Mouse (Mus musculus) neural tube, embryonic 10.5 days (tissue): ENCODE results near the gene Nhp2.

Experiments
- DNase-seq: peaks from one replicate; pipeline ENCODE4 v3.0.0-alpha.2; 2017; ENCODE audit warnings: low spot score; ENCODE audit errors: extremely low spot score

The Nhp2 gene

DNA sequence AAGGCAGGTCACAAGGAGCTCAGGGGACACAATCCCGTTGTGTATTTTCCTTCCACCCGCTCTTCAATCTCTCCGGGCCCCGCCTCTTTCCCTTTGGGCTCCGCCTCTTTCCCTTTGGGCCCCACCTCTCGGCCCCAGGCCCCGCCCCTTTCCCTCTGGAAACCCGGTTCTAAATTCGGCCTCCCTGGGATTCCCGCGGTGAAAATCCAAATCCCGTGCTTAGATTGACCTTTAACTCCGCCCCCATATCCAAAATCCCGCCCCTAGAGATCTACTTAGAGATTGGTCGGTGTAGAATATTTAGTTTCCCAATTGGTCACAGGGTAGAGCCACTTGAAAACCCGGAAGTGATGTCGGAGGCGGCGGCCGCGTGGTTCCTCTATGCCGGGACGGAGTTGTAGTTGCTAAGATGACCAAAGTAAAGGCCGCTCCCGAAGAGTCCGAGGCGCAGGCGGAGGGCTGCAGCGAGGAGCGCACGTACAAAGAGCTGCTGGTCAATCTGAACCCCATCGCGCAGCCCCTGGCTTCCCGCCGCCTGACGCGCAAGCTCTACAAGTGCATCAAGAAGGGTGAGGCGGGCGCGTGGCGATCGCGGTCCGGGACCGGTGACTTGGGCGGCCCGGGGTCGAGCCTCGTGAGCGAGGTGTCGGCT, at the start of gene Nhp2:
Gene Nhp2 (plus strand): TSS at position 327 of the 652 bp plus-strand sequence.
- DNase-seq: peak; percentile 92

DNA sequence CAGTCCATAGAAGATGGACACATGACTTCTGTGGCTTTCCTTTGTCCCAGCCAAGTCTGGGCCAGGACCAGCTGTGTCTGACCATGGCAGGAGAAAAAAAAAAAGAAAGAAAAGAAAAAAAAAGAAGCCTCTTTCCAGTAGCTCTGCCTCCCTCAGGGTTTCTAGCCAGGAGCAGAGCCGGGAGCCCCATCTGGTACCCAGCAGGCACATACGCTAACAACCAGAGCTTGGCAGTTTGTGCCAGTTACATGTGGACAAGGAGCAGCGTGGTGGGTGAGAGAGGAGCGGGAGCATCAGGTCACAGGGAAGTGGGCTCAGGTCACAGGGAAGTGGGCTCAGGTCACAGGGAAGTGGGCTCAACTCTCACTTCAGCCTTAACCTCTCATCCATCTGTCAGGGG, 43.1 kb upstream of the Nhp2 start:
- DNase-seq: no peak

DNA sequence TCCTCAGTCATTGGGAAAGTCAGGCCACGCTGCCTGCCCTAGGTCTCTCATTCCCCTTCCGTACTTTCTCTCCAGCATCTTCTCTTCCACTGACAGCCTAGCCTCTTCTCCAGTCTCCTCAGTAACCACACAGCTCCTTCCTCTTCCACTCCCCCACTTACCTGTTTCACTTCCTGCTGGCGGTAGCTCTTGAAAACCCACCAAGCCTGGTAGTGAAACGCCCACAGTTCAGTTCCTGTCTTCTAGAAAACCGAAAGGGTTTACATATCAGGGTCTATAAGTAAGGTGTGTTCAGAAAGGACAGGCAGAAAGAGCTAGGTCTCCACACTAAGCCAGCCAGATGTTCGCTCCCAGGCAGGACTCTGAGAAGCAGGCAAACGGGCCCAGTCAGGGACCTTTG, 41.9 kb upstream of the Nhp2 start:
- no peak for DNase-seq

DNA sequence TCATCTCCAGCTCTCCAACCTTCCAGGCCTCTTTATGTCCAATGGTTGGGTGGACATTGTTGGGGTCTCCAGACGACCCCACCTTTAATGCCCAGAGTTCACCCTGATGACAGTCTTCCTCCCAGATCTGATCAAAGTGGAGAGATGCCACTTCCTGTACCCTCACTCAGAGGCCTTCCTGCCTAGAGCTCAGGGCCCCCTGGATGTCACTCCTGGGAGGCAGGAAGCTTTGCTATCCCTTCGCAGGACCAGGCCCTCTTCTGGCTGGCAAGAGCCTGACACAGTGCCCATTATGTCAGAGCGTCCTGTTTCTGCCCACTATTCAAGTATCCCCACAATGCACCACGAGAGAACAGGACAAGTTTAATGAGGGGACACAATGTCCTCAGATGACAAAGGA, 40.5 kb upstream of the Nhp2 start:
- no peak for DNase-seq

DNA sequence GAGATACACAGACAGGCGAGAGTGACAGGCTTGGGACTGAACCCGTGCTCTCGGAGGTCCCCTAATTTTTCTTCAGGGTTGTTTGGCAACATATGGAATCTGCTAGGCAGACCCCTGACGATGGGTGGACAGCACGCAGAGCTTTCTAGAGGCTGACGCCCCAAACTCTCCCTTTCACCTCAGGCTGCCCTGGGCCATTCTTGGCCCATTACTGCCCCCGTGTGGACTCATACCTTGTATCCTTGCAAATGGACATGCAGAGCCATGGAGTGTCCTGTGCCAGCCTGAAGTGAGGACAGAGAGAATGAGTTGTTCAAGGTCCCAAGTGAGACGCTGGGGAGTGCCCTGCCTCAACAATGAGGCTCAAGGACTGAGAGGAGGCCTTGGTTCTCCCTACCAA, 36.8 kb upstream of the Nhp2 start:
- peak; percentile 74 for DNase-seq

DNA sequence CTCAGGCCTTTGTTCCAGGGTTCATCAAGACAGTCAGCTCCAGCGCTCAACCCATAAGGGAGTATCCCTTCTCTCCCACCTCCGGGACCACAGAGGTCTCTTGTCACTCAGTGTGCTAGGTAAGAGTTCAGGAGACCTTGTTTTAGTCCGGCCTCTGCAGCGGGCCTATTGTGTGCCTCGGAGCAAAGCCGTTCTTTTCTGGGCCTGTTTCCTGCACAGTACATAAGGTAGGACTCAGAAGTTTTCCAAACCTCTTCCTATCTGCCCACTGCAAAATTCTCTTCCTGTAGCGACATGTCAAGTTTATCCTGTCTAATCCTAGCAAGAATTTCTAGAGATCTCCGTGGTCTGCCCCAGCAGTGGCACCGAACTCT, 35.5 kb upstream of the Nhp2 start:
- no peak for DNase-seq

DNA sequence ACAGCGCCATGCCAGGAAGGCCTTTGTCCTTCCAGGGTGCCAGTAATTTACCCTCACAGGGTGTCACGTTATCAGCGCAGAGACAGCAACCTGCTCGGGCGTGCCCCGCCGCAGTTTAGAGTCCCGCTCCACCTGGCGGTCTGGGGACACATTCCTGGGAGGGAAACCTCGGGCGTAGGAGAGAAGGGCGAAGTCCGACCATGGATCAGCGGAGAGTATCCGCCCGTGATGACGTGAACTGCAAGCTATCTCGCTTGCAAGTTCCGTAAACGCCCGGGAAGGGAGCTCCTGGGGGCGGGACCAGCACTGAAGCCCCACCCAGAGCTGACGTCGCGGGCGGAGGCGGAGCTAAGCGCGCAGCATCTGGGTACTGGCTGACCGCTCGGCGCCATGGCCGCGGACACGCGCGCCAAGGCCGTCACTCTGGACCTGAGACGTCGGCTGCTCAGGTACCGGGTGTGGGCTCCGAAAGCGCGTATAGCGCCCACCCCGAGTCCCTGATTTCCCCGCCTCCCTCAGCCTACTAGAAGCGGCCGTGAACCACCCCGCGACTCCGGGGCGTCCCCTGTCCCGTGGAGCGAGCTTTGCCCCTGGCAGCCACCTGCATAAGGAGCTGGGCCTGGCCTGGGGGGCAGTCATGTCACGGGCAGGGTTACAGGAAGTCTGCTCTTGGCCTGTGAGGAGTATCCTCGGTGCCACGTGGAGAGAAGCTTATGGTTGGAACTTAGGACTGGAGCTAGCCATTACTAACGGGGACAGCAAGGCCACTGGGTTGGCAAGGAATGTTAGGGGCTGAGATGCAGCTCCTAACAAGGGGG, 34.9 kb upstream of the Nhp2 start, which contains the start of gene Phykpl:
Gene Phykpl (plus strand): TSS at position 327 of the 818 bp plus-strand sequence.
- DNase-seq: peak; percentile 98

- no peak for DNase-seq
These were observed 33.8 kb upstream of the Nhp2 start for GRCm38 (mm10) chr11:51585608-51586252.

DNA sequence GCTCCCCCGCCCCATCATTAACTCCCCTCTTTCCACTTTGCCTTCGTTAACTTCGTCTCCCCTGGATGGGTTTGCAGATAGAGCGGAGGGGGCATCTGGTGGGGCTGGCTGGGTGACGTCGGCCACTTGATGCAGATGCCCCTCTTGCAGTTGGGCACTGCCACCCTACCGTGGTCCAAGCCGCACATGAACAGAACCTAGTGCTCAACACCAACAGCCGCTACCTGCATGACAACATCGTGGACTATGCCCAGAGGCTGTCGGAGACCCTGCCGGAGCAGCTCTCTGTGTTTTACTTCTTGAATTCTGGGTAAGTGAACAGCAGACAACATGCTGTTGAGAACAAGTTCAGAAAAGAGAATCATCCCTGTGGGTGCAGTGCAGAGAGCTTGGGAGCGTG, 33.1 kb upstream of the Nhp2 start:
- DNase-seq: no peak

DNA sequence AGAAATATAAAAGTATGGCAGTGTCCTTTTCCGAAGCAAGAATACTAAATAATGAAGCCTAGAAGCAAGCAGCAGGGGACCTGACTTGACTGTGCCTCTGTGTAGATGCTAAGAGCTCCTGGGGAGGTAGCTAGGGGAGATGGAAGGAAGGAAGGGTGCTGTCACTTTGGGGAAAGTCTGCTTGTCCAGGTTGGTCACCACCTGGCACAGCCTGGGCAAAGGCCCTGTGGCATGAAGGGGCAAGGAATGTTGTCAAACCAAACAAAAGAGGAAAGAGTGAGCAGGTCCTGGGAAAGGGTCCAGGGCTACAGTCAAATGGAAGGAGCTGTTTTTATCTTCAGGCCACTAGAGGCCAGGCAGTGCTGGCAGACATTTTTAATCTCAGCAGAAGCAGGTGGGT, 32.5 kb upstream of the Nhp2 start:
- DNase-seq: no peak

DNA sequence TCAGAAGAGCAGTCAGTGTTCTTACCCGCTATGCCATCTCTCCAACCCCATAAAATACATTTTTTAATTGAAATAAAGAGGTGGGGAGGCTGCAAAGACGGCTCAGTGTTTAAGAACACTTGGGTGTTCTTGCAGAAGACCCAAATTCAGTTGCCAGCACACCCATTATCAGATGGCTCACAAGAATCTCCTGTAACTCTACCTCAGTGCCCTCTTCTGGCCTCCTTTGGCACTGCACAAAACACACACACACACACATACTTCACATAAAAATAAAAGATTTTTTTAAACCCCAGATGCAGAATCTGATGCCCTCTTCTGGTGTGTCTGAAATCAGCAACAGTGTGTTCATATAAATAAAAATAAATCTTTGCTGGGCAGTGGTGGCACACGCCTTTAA, 30.7 kb upstream of the Nhp2 start:
- no peak for DNase-seq

DNA sequence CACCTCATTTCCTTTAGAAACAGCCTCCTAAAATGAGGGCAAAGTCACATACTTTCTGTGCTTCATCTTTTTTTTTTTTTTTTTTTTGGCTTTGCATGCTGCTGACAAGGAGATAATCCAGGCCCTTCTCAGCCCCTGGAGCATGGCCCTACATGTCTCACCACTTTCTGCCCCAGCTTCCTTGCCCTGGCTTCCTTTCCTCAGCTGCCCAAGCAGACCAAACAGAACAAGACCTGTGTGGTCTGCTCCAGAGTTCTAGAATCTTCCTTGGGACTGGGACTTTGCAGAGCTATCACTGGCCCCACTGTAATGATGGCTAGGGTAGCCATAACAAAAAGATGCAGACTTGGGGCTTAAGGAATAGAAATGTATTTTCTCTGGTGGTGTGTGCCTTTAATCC, 29.5 kb upstream of the Nhp2 start:
- no peak for DNase-seq

DNA sequence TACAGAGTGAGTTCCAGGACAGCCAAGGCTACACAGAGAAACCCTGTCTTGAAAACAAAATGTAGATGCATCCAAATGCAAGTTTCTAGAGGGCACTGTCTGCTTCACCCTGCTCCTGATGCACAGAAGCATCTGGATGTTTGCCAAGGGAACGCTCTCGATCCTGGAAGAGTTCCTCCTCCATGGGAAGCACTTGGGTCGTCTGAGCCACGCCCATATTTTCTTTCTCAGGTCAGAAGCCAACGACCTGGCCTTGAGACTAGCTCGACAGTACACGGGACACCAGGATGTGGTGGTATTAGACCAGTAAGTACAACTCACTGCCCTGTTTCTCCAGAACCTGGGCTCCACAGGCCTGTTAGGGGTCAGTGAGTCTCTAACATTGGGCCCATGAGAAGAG, 28.4 kb upstream of the Nhp2 start:
- no peak for DNase-seq

- DNase-seq: no peak
These were observed 27.6 kb upstream of the Nhp2 start for GRCm38 (mm10) chr11:51591915-51592314.

GRCm38 (mm10) chr11:51593368-51593767, 26.2 kb upstream of the Nhp2 start:
- no peak for DNase-seq

DNA sequence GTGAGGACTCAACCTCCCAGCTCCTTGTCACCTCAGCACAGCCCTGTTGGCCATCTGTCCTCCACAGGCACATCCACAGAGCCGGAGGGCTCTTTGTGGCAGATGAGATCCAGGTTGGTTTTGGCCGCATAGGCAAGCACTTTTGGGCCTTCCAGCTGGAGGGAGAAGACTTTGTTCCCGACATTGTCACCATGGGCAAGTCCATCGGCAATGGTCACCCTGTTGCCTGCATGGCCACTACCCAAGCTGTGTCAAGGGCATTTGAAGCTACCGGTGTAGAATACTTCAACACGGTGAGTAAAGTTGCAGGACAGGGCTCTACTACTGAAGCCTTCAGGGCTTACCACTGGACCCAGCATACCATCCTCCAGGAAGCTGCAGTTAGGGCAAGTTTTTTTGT, 25.7 kb upstream of the Nhp2 start:
- DNase-seq: no peak

- no peak for DNase-seq
These were observed 24.7 kb upstream of the Nhp2 start for GRCm38 (mm10) chr11:51594715-51595350.

DNA sequence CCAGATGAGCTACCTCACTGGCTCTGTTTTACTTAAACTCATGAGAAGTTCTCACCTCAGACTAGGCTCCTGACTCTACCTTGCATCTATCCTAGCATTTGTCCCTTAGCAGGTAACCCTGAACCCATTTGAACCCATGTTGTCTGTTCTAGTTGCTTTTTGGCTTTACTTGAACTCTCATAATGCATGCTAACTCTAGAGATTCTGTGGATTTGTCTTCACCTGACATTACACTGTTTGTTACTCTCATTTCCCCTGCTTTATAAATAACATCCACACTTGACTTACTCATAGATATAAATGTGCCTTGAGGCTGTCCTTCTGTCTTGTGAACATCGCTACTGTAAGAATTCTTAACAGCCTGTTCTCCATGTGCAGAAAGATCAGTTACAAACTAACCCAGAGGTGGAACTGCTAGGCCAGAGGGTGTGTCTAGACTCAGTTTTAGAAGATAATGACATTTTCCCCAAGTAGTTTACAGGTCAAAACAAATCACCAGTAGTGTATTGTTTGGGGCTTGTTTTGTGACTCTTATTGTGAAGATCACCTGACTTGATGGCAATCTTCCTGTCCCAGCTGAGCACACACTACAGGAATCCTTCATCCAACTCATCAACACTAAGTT, 24.0 kb upstream of the Nhp2 start:
- DNase-seq: no peak

DNA sequence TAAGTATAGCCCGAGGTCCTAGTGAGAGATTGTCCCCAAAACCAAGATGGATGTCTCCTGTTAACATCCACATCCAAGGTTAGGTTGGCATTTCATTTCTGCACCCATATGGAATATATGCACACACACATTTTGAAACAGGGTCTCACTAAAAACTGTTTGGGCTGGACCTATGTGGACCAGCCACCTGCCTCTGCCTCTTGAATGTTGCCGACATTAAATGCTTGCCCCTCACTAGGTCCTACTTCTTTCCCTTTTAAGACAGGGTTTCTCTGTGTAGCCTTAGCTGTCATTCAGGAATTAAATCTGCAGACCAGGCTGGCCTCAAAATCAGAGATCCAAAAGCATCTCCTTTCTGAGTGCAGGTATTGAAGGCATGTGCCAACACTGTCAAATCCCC, 22.0 kb upstream of the Nhp2 start:
- DNase-seq: no peak

DNA sequence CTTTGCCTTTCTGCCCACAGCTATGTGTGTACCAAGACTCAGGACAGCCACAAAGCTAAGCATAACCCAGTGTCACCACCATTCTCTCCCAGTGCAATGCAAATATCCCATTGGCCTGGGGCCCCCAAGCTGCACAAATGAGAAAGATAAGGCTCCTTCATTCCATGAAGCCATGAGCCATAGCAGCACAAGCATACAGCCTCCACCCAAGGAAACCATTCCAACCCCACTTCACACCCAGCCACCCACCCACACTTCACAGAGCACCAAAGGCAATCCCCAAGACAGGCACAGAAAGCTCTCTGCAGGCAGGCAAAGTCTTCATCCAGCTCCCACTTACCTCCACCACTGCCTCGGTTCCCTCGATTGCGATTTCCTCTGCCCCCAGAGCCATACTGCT, 17.3 kb upstream of the Nhp2 start:
- DNase-seq: no peak

DNA sequence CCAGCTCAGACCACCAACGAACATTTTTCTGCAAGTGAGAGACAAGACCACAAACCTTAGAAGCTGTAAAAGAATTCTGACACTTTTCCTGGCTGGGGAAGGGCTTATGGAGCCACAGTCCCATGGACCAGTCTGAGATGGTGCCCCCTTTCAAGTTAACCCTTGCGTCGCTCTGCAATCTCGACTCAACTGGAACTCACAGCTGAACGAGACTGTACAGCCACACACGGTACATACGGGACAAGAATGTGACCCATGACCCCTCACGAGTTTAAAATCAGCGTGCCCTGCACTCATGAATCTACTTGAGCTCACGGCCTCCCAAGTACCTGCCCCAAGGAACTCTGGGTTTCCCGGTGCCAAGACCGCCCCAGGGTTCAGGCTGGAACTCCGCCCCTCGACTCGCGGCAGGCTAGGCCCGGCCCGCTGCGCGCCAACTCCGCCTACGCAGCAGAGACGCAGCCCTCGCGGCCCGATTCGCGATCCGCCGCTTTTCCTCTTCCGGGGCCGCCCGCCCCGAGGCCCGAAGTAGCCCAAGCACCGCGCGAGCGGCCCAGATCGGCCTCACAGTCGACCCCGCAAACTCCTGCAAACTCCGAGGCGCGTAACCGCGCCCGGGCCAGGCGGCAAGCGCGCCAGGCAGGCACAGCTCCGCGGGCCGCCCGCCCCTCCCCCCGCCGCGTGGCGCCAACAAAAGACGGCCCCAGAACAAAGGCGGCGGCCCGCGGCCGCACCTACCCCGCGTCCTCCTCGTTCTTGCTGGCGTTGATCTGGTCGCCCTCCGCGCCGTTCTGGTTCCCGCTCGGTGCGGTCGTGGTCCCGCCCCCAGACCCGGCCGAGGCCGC, 13.7 kb upstream of the Nhp2 start:
- peak; percentile 78 for DNase-seq
